Mouse (Mus musculus) lung, postnatal 36 days (tissue): ENCODE data around the gene Syt12.
A peak's percentile ranks its signal among the peaks of the same experiment; 100 is the strongest.

ENCODE experiments used
- DNase-seq: peaks from one replicate; pipeline ENCODE4 v3.0.0; 2022; ENCODE audit warnings: mixed read lengths

Syt12 gene

GRCm38 (mm10) chr19:4477345-4478189 is at the start of gene Syt12:
Gene Syt12 (minus strand): TSS chr19:4477447.
- peak; percentile 51 for DNase-seq

DNA sequence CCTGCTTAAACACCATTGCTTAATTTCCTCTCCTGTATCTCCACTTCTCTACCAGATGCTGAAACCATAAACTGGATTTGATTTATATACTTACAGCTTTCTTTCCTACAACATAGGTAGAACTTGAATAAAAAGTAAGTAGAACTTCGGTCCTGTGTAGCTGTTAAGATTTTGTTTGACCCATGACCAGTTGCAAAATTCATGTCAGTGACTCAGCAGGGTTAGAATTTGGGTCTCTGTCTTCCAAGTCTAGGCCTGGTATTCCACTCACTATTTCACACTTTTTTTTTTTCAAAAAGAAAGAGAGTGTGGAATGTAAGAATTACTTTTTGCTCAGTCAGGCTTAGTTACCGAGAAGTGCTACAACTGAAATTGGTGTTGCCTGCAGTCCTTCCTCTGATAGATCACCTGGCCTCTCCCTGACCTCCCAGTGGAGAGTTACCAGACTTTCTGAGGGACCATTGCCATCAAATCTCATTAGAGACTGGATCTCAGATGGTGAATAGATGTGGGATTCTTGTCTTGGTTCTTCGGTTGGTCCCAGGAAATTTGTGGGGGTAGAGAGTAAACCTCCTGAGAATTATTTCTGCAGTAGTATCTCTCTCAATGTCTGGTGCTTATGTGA is 44.3 kb upstream of the Syt12 start:
- no peak for DNase-seq

GRCm38 (mm10) chr19:4517483-4517882 is 40.2 kb upstream of the Syt12 start:
- no peak for DNase-seq

GRCm38 (mm10) chr19:4516288-4516687 is 39.0 kb upstream of the Syt12 start:
- DNase-seq, result no peak

GRCm38 (mm10) chr19:4515746-4516145 is 38.5 kb upstream of the Syt12 start:
- DNase-seq, result no peak

GRCm38 (mm10) chr19:4513236-4513858 is 36.1 kb upstream of the Syt12 start:
- no peak for DNase-seq

GRCm38 (mm10) chr19:4511116-4511841 is 34.0 kb upstream of the Syt12 start:
- peak; percentile 32 for DNase-seq

GRCm38 (mm10) chr19:4509986-4510963 is 33.0 kb upstream of the Syt12 start, which contains the start of gene Pcx:
Gene Pcx (plus strand): TSS chr19:4510472.
- DNase-seq, result peak; percentile 99

- peak; percentile 53 for DNase-seq
These were observed 30.5 kb upstream of the Syt12 start for GRCm38 (mm10) chr19:4507746-4508145.

GRCm38 (mm10) chr19:4504830-4505229 is 27.6 kb upstream of the Syt12 start:
- DNase-seq, result peak; percentile 44

GRCm38 (mm10) chr19:4502701-4503100 is 25.5 kb upstream of the Syt12 start:
- no peak for DNase-seq

DNA sequence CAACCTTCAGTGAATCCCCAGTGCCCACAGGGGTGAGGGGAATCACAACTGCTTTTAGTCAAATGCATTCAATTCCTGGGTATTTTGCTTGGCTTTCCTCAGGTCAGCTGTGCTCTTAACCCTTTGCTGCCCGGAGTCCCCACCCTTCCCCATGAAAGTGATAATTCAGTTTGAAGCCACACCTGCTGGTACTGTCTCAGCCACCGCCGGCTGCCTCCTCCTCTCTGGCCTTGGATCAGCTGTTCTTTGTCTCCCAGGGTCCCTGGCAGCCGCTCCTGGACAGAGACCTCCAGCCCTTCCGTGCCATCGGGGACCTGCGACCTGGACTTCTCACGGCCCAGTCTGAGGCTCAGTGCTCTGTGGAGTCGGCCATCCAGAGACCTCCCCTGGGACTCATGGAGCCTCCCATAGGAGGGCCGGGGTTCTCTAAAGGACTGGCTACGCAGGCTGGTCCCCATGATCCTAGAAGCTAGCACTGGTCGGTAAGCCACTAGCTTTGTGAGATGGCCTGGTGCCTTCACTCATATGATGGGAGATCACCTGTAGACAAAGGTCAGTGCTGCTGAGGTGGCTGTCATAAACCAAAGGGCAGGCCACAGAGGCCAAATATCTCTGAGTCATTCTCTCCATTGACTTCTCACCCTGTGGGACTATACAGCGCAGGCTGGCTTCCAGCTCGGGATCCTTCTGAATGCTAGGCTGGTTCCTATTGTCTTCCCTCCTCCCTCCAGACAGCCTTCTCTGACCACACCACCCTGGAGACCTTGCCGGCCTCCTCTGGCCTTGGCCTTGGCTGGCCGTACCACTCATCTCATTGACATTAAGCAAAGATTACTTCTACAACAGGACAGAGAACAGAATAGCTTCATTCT is 21.1 kb upstream of the Syt12 start, which contains the start of gene 2010003K11Rik:
2010003K11Rik (minus strand) TSS at position 522 of the 872 bp plus-strand sequence.
- DNase-seq, result no peak

- peak; percentile 87 for DNase-seq
These were observed 20.2 kb upstream of the Syt12 start for GRCm38 (mm10) chr19:4497263-4497973.

- no peak for DNase-seq
These were observed 19.5 kb upstream of the Syt12 start for GRCm38 (mm10) chr19:4496535-4497262.

DNA sequence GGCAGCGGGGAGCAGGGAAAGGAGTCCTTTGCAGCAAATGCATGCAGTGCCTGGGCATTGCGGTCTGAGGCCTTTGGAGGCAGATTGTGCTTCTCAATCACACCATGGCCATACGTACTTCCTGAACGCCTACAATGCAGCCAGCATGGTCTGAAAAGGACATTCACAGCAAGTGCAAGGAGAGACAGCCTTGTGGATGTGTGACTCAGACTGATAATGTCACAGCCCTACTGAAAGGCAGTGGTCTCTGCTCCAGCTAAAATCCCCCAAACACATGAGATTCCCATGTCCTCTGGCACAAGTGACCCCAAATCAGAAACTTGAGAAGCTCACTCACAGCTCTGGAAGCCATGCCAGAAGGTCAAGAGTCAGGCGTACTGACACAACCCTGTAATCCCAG is 18.6 kb upstream of the Syt12 start:
- DNase-seq, result no peak

- no peak for DNase-seq
These were observed 17.5 kb upstream of the Syt12 start for GRCm38 (mm10) chr19:4494707-4495106.

DNA sequence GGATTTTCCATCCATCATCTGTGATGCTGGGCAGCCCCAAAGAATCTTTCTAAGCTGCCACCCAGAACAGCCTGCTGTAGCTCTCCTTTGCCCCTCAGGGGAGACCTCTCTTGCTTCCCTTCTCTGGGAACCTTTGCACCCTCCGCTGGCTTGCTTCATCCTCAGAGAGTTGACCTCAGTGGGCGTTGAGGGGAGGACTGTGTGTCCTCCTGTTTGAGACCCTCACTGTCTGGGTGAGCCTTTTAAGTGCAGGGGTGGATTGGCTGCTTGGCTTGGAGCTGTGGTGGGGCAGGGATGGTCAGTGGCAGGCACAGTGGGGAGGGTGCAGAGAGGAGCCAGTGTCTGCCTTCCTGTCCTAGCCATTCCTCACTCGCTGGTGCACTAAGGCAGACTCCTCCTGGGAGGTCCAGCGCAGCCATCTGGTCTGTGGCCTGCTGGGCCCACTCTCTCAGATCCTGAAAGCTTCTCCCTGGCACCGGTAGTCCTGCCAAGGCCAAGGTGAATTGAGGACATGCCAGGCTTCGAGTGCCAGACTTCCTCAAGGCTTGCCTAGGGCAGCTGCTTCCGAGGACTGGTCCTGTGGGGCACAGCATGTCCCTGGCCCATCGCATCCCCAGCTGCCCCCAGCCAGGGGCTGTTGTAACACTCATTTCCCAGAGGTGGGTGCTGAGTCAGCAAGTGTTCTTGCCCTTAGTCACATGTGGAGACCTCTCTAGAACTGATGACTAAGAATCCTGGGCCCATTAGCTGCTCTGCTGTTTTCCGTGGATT is 15.5 kb upstream of the Syt12 start:
- DNase-seq, result peak; percentile 68

DNA sequence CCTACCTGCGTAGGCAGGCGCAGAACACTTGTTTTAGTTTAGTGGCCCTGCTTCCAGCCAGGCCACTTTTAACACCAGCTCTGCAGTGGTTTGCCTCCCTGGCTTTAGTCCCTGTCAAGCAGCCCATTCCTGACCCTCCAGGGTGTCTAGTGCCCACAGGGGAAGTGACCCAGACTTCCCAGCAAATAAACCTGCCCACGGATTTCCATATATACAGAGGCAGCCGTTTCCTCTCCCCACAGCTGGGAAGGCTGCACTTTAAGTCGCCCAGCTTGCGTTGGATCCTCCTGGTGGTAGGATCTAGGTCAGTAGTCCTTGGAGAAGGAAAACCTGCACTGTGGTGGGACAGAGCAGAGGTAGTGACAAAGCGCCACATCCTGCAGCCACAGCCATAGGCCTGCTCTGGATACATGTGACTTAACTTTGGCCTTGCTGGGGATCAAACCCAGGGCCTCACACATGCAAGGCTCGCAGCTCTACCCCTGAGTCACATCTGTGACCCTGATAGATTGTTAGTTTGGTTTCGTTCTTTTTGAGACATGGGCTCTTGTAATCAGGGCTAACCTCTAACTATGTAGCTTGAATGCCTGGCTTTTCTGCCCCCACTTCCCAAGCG is 13.9 kb upstream of the Syt12 start:
- DNase-seq, result no peak
